Mouse (Mus musculus) thymus, adult 2 months (tissue): Measurements from ENCODE around the gene Lamp1.

ENCODE experiments used
- CTCF ChIP-seq: fragments of 200-500 bp; IDR thresholded peaks from 2 replicates; pipeline ENCODE4 v1.5.1; 2012; ENCODE audit warnings: mild to moderate bottlenecking, control low read depth, low read length, moderate library complexity, borderline replicate concordance; ENCODE audit not compliant: control insufficient read depth, poor library complexity, insufficient read depth; ENCODE audit errors: extremely low read depth
- POLR2A ChIP-seq: fragments of 200-500 bp; IDR thresholded peaks from 2 replicates; pipeline ENCODE4 v1.6.1; 2012; ENCODE audit warnings: mild to moderate bottlenecking, low read length, control low read depth, moderate library complexity; ENCODE audit not compliant: control insufficient read depth, poor library complexity, insufficient read depth; ENCODE audit errors: extremely low read depth

DNA sequence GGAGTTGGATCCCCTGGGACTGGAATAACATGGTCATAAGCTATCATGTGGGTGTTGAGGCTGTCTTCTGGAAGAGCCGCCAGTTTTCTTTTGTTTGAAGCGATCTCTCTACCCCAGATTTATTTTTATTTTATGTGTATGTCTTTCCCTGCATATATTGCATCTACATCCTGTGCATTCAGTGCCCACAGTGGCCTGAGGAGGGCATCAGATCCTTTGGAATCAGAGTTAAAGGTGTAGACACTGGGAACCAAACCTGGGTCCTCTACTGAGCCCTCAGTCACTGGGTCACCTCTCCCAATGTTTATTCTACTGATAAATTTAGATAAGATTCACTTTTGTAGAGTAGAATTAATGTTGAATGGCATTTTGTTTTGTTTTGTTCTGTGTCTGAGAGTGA lies 9.7 kb upstream of the Lamp1 start:
- no peak for TF ChIP-seq CTCF
- TF ChIP-seq POLR2A, result no peak
